ENCODE assay signal across 11 mouse cellular contexts in the genomic region with DNA sequence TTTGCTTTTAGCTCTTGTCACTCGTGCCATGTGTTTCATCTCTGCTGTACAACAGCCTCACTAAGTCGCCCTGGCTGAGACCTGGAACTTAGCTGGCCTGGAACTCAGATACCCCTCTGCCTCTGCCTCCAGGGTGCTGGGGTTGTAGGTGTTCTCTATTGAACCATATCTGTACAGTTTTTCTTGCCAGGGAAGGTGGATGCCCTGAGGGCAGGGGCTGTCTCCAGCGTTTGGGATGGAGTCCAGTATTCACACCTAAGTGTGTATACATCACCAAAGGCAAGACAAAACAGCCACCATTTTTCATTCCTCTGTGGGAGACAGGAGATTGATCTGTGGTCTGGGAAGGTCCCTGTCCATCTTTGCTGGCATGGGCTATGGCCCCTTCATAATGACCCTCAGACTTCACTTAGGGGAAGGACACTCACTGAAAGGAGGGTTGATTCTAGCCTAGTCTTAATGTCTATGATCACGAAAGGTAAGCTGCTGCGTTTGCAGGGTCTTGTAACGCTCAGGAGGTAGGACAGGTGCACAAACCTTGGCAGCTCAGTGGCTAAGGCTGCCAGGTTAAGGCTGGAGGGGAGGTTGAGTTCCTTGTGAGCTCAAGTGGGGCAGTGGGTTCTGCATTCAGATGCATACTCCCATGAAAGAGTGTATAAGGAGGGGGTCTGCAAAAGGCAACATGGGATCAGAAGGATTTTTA. TPM values are rescaled to one million over a fixed set of nuclear protein-coding genes. Genes with fewer than 3 reads are reported as not detected.
DNase-seq lines count a peak whose midpoint lies in the region; ATAC-seq and TF ChIP-seq lines count a peak whose summit lies in the region.
"Had no signal": no experiment of that assay in that cellular context is flagged by ENCODE, and none has a peak within 500 bp of the region (broad histone marks: within the 10 kb centered on the region; RNA-seq: fewer than 3 reads in every experiment).

No protein-coding gene starts in this region.

- 77% methylated on average over 6 of the region's 6 CpGs for WGBS in heart, postnatal 0 days
- WGBS in spleen, adult 2 months, result 62% methylated on average over 6 of the region's 6 CpGs
- WGBS in limb, embryonic 14.5 days, result 84% methylated on average over 6 of the region's 6 CpGs

- intact Hi-C loops in heart, postnatal 25 days (cut with DNase I), result no loop called here

- no peaks in the 10 kb centered on the region for H3K36me3 ChIP-seq in heart, postnatal 0 days (replicated peaks; ENCODE audit: control insufficient read depth, insufficient read depth, low read length)
- H3K36me3 ChIP-seq in spleen, adult 2 months (ENCODE audit: control insufficient read depth, insufficient read depth, low read length), result no peaks in the 10 kb centered on the region
- no peaks in the 10 kb centered on the region for H3K36me3 ChIP-seq in limb, embryonic 14.5 days (ENCODE audit: control insufficient read depth, insufficient read depth, low read length)
- H3K36me3 ChIP-seq: hindbrain, embryonic 12.5 days had no signal

- TF ChIP-seq POLR2A in spleen, adult 2 months (IDR thresholded peaks at IDR 0.05; ENCODE audit: low read depth, low read length), result no peak
- TF ChIP-seq POLR2A in limb, embryonic 14.5 days (IDR thresholded peaks at IDR 0.05; ENCODE audit: borderline replicate concordance, extremely low read depth, insufficient read depth, insufficient read length), result no peak

- ATAC-seq in heart, postnatal 0 days (ENCODE audit: insufficient read depth, low read depth), result no peak
- ATAC-seq in limb, embryonic 14.5 days (ENCODE audit: low FRiP score, low read depth), result no peak
- ATAC-seq in monocyte, adult 5-6 weeks (replicated peaks; ENCODE audit: insufficient number of reproducible peaks, low FRiP score, low TSS enrichment, poor library complexity, severe bottlenecking), result no peak
- no peak for ATAC-seq in frontal cortex, adult (ENCODE audit: low TSS enrichment)

- H3K27me3 ChIP-seq in heart, postnatal 0 days (ENCODE audit: control insufficient read depth, insufficient read depth, low read length), result no peaks in the 10 kb centered on the region
- no peaks in the 10 kb centered on the region for H3K27me3 ChIP-seq in spleen, adult 2 months (ENCODE audit: control insufficient read depth, insufficient read depth, low read length)
- H3K27me3 ChIP-seq in limb, embryonic 14.5 days (ENCODE audit: control insufficient read depth, insufficient read depth, low read length), result no peaks in the 10 kb centered on the region

- no peak for DNase-seq in heart, postnatal 0 days (ENCODE audit: low spot score)
- DNase-seq in heart, postnatal 25 days (ENCODE audit: low spot score), result no peak
- DNase-seq in spleen, adult 2 months (ENCODE audit: low read depth in 1 of 2, low spot score in 2 of 2), result no peak
- no peak for DNase-seq in spleen, adult 18-20 months
- no peak for DNase-seq in limb, embryonic 14.5 days (ENCODE audit: low spot score)
- DNase-seq in right cerebral cortex, postnatal 4 days, result no peak
- DNase-seq: right cerebral cortex, adult 18-20 months had no signal

- H3K4me2 ChIP-seq in heart, postnatal 0 days (ENCODE audit: low read depth, low read length), result peak overlapping the region; percentile 58
- H3K4me2 ChIP-seq in limb, embryonic 14.5 days (replicated peaks; ENCODE audit: low read depth, low read length, severe bottlenecking), result peak overlapping the region; percentile 57; the same call in 1 of the 2 replicates

- TF ChIP-seq EP300 in heart, postnatal 0 days (IDR thresholded peaks at IDR 0.05; ENCODE audit: low read depth), result no peak

- H3K4me1 ChIP-seq in heart, postnatal 0 days (ENCODE audit: control insufficient read depth, insufficient read depth), result no peaks in the 10 kb centered on the region
- peaks cover 4% of the 10 kb centered on the region; the same call in 1 of the 2 replicates for H3K4me1 ChIP-seq in spleen, adult 2 months (ENCODE audit: control insufficient read depth, insufficient read depth, insufficient read length)
- H3K4me1 ChIP-seq in limb, embryonic 14.5 days (ENCODE audit: control insufficient read depth, insufficient read depth, low read length), result no peaks in the 10 kb centered on the region; the same call in 1 of the 2 replicates

- H3K27ac ChIP-seq in heart, postnatal 0 days (ENCODE audit: low read depth), result no peak overlapping the region
- H3K27ac ChIP-seq in spleen, adult 2 months (ENCODE audit: insufficient read depth, low read length), result no peak overlapping the region
- no peak overlapping the region for H3K27ac ChIP-seq in limb, embryonic 14.5 days (replicated peaks; ENCODE audit: low read depth, low read length)
- H3K27ac ChIP-seq: hindbrain, embryonic 12.5 days had no signal

- H3K4me3 ChIP-seq in heart, postnatal 0 days (ENCODE audit: low read depth, low read length), result peak overlapping the region; percentile 51
- H3K4me3 ChIP-seq in spleen, adult 2 months (ENCODE audit: extremely low read depth, insufficient read depth, insufficient read length), result peak overlapping the region; percentile 60
- H3K4me3 ChIP-seq in limb, embryonic 14.5 days (replicated peaks; ENCODE audit: low read length), result peak overlapping the region; percentile 46; the same call in 1 of the 2 replicates

- TF ChIP-seq CTCF in heart, postnatal 0 days (IDR thresholded peaks at IDR 0.05; ENCODE audit: low read depth), result no peak
- no peak for TF ChIP-seq CTCF in spleen, adult 2 months (IDR thresholded peaks at IDR 0.05; ENCODE audit: extremely low read depth, insufficient read depth, insufficient read length, insufficient replicate concordance)

- no peaks in the 10 kb centered on the region for H3K9me3 ChIP-seq in heart, postnatal 0 days (replicated peaks; ENCODE audit: control insufficient read depth, low read length)
- no peaks in the 10 kb centered on the region for H3K9me3 ChIP-seq in limb, embryonic 14.5 days (ENCODE audit: control insufficient read depth, low read length)
- H3K9me3 ChIP-seq: hindbrain, embryonic 12.5 days had no signal

- no peak overlapping the region for H3K9ac ChIP-seq in heart, postnatal 0 days (replicated peaks; ENCODE audit: low read depth, low read length)
- H3K9ac ChIP-seq in limb, embryonic 14.5 days (ENCODE audit: low read depth, low read length, severe bottlenecking), result no peak overlapping the region

RNA-seq across cellular contexts. Expression of a gene that starts 0.8 kb away (rescaled TPM):
- not detected in 2 replicates for total RNA-seq in heart, postnatal 0 days (2014; rRNA removed; ENCODE audit: low replicate concordance)
- 1.2 and 1.6 TPM in 2 replicates for polyA plus RNA-seq in heart, postnatal 0 days (2015; fragmentation: Nextera tagmentation; extraction: Ambion mirVana)
- total RNA-seq in heart, postnatal 25 days (2021), result 1 to 10 TPM; 1.3 to 1.7 TPM
- 6.9 and 8.1 TPM in 2 replicates for polyA plus RNA-seq in spleen, adult 2 months (2012; rRNA removed)
- polyA plus RNA-seq in limb, embryonic 14.5 days (2012; rRNA removed), result 0.43 and 0.51 TPM in 2 replicates
- 0.66 and 0.74 TPM in 2 replicates for polyA plus RNA-seq in limb, embryonic 14.5 days (2014; fragmentation: Nextera tagmentation; extraction: Ambion mirVana)
- total RNA-seq in monocyte, adult 5-6 weeks (2017), result 5.5 to 14.4 TPM (median 10.2 TPM) in 3 replicates
- polyA plus RNA-seq: hindbrain, embryonic 12.5 days; limb, embryonic 11.5 days had no signal

RNA-seq across cellular contexts. Expression of a gene that starts 33.3 kb away (rescaled TPM):
- 14.5 and 15.6 TPM in 2 replicates for total RNA-seq in heart, postnatal 0 days (2014; rRNA removed; ENCODE audit: low replicate concordance)
- 13.3 and 14.5 TPM in 2 replicates for polyA plus RNA-seq in heart, postnatal 0 days (2015; fragmentation: Nextera tagmentation; extraction: Ambion mirVana)
- total RNA-seq in heart, postnatal 25 days (2021), result 10 to 100 TPM; 21.9 to 25.9 TPM
- 8.9 and 10.3 TPM in 2 replicates for polyA plus RNA-seq in spleen, adult 2 months (2012; rRNA removed)
- polyA plus RNA-seq in limb, embryonic 14.5 days (2012; rRNA removed), result 11.4 and 13.2 TPM in 2 replicates
- polyA plus RNA-seq in limb, embryonic 14.5 days (2014; fragmentation: Nextera tagmentation; extraction: Ambion mirVana), result 8.9 TPM in 2 replicates
- total RNA-seq in monocyte, adult 5-6 weeks (2017), result 5.3 to 12.8 TPM (median 8.5 TPM) in 3 replicates
